Mouse (Mus musculus): ENCODE results near the gene Mrpl36.

Mrpl36 gene

DNA sequence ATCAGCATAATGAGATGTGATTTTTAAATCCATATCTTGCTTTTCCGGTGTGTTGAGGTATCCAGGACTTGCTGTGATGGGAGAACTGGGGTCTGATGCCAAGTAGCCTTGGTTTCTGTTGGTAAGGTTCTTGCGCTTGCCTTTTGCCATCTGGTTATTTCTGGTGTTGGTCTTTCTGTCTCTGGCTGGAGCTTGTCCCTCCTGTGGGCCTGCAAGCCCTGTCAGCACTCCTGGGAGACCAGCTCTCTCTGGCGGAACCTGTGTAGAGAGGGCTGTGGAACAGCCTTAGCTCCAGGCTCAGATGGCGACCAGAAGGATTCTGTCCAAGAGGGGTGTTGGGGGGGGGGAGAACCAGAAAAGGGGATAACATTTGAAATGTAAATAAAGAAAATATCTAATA, 18.4 kb downstream of the Mrpl36 start:
- DNase-seq (ENCODE audit: low read depth, low spot score), result no peak

DNA sequence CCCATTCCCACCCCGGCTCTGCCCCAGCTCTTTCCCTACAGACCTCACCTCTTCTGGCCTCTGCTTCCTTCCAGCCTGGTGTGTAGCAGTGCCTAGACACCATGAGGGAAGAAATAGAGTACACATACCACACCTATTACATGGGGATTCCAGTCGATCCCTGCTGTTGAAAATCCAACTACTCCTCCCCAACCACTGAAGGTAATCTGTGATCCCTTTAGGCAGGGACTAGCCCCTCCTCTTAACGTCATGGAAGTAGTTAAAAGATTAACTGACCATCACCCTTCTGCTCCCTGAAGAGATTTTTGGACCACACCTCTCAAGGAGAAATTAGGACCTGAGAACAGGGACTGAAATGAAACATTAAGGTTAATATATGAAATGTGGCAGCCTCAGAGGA, 18.9 kb downstream of the Mrpl36 start:
- DNase-seq (ENCODE audit: low read depth, low spot score), result no peak

DNA sequence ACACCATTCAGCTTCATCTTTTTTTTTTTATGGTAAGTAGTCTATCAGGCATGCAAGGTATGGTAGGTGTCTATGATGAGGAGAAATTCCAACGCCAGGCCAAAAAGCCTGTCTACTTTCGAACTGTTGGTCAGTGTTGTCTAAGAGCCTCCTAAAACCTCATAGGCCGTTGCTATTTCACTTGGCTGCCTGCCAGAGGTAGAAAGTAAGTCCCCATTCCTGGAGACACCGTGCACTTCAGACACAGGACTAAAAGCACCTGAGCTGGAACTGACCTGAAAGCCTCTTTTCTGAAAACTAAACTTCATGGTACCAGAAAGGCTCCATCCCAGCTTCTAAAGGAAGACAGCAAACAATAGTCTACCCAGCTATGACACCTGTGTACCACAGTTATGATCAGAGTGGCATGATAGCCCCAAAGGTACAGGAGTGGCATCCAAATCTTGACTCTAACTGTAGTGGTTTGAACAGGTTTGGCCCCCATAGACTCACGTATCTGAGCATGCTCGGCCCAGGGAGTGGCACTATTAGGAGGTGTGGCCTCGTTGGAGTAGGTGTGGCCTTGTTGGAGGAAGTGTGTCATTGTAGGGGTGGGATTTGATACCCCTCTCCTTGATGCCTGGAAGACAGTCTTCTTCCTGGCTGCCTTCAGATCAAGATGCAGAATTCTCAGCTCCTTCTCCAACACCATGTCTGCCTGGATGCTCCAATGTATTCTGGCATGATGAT, 19.8 kb downstream of the Mrpl36 start:
- no peak for DNase-seq (ENCODE audit: low read depth, low spot score)

DNA sequence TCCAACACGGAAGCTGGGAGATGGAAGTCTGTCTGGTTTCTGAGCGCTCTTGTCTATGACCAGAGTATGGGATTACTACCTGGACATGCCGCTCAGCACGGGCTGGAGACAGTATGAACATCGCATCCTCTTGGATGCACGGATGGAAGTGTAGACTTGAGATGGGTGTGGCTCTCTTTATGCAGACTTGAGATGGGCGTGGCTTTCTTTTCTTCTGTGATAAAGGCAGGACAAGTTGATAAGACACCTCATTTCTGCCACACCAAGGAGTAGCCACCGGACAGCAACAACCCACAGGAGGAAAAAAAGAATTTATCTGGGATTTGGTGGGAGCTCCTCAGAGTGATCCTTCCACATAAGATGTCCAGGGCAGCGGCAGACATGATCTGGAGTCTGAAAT, 22.4 kb downstream of the Mrpl36 start:
- no peak for DNase-seq (ENCODE audit: low read depth, low spot score)

DNA sequence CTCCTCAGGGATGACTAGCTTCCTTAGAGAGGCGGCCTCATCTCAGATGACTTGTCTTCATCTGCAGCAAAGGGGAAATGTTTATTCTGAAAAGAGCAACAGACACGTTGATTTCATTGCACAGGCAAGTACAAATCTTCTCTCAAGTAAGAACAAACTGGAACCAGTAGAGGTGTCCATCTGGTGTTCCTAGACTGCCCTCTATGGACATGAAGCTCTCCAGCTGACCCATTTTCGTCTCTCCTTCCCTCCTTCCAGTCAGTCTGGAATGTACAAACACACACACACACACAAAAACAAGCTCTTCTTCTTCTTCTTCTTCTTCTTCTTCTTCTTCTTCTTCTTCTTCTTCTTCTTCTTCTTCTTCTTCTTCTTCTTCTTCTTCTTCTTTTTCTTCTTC, 23.6 kb downstream of the Mrpl36 start:
- no peak for DNase-seq (ENCODE audit: low read depth, low spot score)

DNA sequence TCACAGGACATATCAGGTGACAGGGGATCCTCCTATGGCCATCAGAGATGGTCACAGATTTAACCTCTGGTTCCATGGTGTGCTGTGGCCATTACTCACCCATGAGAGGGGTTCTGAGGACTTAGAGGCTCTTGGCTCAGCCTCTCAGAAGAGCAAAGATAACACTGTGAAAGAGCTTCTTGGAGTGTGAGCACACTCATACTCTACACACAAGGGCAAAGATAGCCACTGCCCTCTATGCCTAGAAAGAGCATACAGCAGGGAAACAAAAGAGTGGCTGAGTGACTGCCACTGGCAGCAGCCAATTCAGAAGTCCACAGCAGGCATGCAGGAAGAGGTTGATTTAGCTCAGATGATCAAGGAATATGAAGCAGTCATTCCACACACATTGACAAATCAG, 24.2 kb downstream of the Mrpl36 start:
- DNase-seq (ENCODE audit: low read depth, low spot score), result no peak

DNA sequence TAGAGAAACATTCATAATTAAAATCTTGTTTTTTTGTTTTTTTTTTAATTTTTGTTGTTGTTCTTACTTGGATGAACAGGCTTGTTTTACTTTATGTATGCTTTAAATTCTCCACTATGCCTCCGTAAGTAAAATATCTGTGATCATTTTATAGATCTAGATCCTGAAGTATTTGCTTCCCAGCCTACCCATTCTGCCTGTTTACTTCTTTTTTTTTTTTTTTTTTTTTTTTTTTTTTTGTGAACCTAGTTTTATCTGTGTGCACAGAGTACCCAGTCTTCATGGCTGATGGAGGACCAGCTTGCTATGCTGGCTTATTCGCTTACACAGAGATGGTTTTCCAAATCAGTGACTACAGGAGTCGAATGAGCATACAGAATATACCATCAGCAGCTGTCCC, 28.8 kb downstream of the Mrpl36 start:
- DNase-seq (ENCODE audit: low read depth, low spot score), result no peak

DNA sequence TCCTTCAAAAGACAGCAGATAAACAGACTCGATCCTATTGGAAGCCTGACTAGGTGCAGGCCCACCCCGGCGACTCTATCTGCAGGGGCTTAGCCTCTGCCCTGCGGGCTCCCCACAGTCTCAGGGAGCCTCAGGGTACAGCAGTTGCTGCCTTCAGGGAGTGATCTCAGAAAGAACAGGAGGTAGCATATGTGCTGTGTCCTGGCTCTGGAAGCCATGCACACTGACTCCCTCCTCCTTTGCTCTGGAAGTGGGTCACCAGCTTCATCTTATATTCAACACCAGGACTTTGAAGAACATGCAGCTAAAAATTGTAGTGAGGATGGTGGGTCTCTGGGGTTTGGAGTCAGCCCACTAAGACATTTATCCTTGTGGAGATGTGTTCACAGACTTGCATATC, 45.1 kb downstream of the Mrpl36 start:
- no peak for DNase-seq (ENCODE audit: low read depth, low spot score)

DNA sequence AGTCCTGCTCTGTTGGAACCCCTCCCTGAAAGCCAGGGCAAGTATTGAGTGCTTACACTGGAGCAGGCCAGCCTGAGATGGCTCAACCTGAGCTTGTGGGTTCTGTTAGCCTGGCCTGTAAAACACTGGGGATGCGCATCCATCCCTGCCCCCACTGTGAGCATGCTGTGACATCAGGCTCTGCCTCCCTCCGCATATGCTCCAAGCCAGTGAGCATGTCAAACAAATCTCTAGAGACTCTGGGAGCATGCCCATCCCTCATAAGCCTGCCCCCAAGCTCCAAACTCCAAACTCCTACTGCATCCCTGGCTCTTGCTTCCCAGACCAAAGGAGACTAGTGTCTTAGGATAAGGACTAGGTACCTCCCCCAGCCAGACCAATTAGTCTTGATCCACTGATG, 46.3 kb downstream of the Mrpl36 start:
- DNase-seq (ENCODE audit: low read depth, low spot score), result no peak

DNA sequence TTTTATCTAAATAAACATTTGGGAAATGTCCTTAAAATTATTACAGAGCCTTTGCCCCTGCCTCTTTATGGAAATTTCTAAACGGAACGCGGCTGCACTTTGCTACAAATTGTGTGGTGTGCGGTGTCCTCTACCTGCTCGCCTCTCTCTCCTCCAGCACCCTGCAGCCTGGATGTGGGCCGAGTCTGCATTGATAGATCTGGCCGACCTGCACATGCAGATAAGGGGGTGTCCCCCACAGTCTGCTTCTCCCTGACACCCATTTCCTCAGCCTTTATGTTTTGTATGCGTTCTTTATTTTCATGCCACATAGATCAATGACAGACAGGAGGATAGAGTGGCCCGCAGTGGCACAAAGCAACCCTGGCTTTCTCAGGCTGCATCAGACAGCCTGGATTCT, 49.3 kb downstream of the Mrpl36 start:
- DNase-seq (ENCODE audit: low read depth, low spot score), result peak; percentile 11

Measured in A20 (cell line).